Mouse (Mus musculus) hindbrain, embryonic 10.5 days (tissue): ENCODE results near the gene Gata2. TPM values are rescaled to one million over a fixed set of nuclear protein-coding genes. Genes with fewer than 3 reads are reported as not detected.

Experiments
- DNase-seq: peaks from one replicate; pipeline ENCODE4 v3.0.0-alpha.2; 2017; ENCODE audit warnings: low spot score
- H3K27ac ChIP-seq: fragments of 300-500 bp; sonication (generic); 2 replicates; pipeline ENCODE4 v1.5.1; 2016; ENCODE audit warnings: mild to moderate bottlenecking, moderate library complexity
- H3K27me3 ChIP-seq: fragments of 300-500 bp; sonication (generic); 2 replicates; pipeline ENCODE4 v1.6.1; 2016; ENCODE audit warnings: mild to moderate bottlenecking; ENCODE audit not compliant: poor library complexity, insufficient read depth, severe bottlenecking
- H3K36me3 ChIP-seq: fragments of 300-500 bp; sonication (generic); 2 replicates; pipeline ENCODE4 v1.6.1; 2016; ENCODE audit warnings: mild to moderate bottlenecking, moderate library complexity
- H3K4me1 ChIP-seq: fragments of 300-500 bp; sonication (generic); replicated peaks from 2 replicates; pipeline ENCODE4 v1.6.1; 2016; ENCODE audit warnings: mild to moderate bottlenecking
- H3K4me3 ChIP-seq: fragments of 300-500 bp; sonication (generic); 2 replicates; pipeline ENCODE4 v1.5.1; 2016; ENCODE audit warnings: mild to moderate bottlenecking, moderate library complexity
- H3K9me3 ChIP-seq: fragments of 300-500 bp; sonication (generic); 2 replicates; pipeline ENCODE4 v1.6.1; 2016; ENCODE audit warnings: mild to moderate bottlenecking, moderate library complexity
- WGBS: fragments of 180-500 bp; shearing (Covaris S2); methylation state at CpG from one replicate; pipeline ENCODE4 v1.1.7; 2016; 5-methylcytosine and 5-hydroxymethylcytosine counted together
- polyA plus RNA-seq: library from polyadenylated mRNA; unstranded; fragments of >200 nt; fragmentation: Nextera tagmentation; extraction: Ambion mirVana; gene quantifications from 2 replicates; pipeline ENCODE4 v1.2.1, GENCODE M21; 2016

Gata2 gene
- polyA plus RNA-seq, 1 experiment from 2014 or later = 20.0 TPM

DNA sequence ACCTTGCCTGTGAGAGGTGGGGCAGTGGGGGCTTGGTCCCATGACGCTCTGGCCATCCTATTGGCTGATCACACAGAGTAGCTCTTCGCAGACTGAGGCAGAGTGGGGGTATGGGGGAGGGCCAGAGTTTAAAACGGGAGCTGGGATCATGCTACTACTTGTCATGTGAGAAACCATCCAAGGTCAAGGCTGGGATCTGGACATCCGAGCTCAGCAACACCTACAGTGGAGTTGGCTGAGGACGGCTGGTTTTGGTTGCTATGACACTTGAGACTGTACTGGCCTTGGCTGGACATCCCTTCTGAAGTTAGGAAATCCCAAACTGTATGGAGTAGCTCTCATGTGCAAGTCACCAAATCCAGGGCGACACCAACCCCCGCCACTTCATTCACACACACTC is 38.1 kb downstream of the Gata2 start:
- Histone ChIP-seq H3K27ac (no peak overlapping the region), H3K4me3 (no peak overlapping the region), H3K4me1 (peaks cover 55% of the 10 kb centered on the region), H3K36me3 (no peaks in the 10 kb centered on the region), H3K27me3 (peaks cover 88% of the 10 kb centered on the region), H3K9me3 (no peaks in the 10 kb centered on the region)
- no peak for DNase-seq
- 82% methylated on average over 7 of the region's 7 CpGs for WGBS

GRCm38 (mm10) chr6:88232221-88232620 is 38.5 kb downstream of the Gata2 start:
- Histone ChIP-seq H3K27ac (no peak overlapping the region), H3K4me3 (no peak overlapping the region), H3K27me3 (peaks cover 92% of the 10 kb centered on the region), H3K9me3 (no peaks in the 10 kb centered on the region), H3K36me3 (no peaks in the 10 kb centered on the region), H3K4me1 (peaks cover 55% of the 10 kb centered on the region)
- DNase-seq = no peak
- 67% methylated on average over 6 of the region's 6 CpGs for WGBS

DNA sequence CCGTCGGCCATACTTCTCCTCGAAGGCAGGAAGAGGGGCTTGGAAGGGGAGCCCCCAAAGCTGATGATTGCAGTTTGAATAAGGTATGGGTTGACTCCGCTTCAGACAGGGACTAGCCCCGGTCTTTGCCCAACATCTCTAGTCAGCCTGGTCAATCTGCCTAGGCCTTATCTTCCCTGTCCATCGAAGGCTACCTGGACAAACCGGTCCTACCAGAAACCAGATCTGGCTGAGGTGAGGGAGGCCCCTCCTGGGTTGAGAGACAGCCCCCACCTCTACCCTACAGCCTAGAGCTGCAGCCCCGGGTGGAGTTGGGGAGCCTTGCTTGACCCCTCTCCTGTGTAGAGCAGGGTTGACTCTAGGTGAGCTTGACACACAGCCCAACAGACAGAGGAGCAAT is 40.3 kb downstream of the Gata2 start:
- no peak for DNase-seq
- Histone ChIP-seq H3K4me3 (no peak overlapping the region), H3K27me3 (peaks cover 95% of the 10 kb centered on the region), H3K27ac (peak overlapping the region; percentile 41), H3K4me1 (peaks cover 46% of the 10 kb centered on the region), H3K9me3 (no peaks in the 10 kb centered on the region), H3K36me3 (no peaks in the 10 kb centered on the region)
- 76% methylated on average over 8 of the region's 8 CpGs for WGBS

DNA sequence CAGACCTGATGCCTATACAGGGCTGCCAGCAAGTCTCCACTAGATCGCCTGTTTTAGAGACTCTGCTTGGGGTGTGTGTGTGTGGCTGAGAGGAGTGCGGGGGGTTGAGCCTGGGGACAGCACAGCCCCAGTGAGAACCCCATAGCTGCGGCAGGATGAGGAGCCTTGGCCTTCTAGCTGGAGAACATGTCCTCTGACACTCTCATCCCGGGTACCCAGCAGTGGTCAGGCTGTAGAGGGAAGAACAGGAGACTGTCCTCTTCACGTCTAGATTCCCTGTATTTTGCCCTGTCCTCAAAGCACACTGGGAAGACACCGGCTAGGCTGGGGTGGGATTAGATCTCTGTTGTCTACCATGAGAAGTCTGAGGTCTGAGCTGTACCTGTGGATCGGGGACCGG is 41.8 kb downstream of the Gata2 start:
- no peaks in the 10 kb centered on the region for H3K9me3 ChIP-seq
- DNase-seq = no peak
- H3K27me3 ChIP-seq = peaks cover 99% of the 10 kb centered on the region
- peak overlapping the region; percentile 47 for H3K4me3 ChIP-seq
- H3K27ac ChIP-seq = peak overlapping the region; percentile 86
- H3K36me3 ChIP-seq = no peaks in the 10 kb centered on the region
- WGBS = 22% methylated on average over 8 of the region's 8 CpGs
- H3K4me1 ChIP-seq = peaks cover 41% of the 10 kb centered on the region

GRCm38 (mm10) chr6:88235983-88236382 is 42.3 kb downstream of the Gata2 start:
- WGBS = 1% methylated on average over 17 of the region's 17 CpGs

DNA sequence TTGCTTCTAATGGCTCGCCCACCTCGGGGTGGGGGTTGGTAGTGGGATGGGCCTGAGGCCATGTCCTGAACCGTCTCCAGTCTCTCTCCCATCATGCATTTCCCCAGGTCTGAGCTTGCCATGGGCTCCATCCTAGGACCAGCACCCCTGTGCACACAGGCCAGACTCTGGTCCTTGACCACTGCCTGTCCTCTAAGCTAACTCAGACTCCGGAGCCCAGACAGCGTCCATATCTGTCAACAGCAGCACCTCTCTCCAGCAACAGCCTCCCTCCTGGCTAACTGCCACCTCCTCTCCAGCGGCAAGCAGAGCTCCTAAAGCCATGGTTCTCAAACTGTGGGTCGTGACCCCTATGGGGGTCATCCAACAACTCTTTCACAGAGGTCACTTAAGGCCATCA is 42.8 kb downstream of the Gata2 start:
- Histone ChIP-seq H3K4me3 (peak overlapping the region; percentile 47), H3K27ac (peak overlapping the region; percentile 86), H3K36me3 (no peaks in the 10 kb centered on the region), H3K9me3 (no peaks in the 10 kb centered on the region), H3K4me1 (peaks cover 47% of the 10 kb centered on the region), H3K27me3 (peaks cover 99% of the 10 kb centered on the region)
- 10% methylated on average over 7 of the region's 7 CpGs for WGBS
- no peak for DNase-seq

More at GRCm38 (mm10) chr6:88235983-88236382, 42.3 kb downstream of the Gata2 start:
- DNase-seq = peak; percentile 77
- Histone ChIP-seq H3K27ac (peak overlapping the region; percentile 86), H3K4me3 (peak overlapping the region; percentile 47), H3K27me3 (peaks cover 99% of the 10 kb centered on the region), H3K4me1 (peaks cover 43% of the 10 kb centered on the region), H3K36me3 (no peaks in the 10 kb centered on the region), H3K9me3 (no peaks in the 10 kb centered on the region)

DNA sequence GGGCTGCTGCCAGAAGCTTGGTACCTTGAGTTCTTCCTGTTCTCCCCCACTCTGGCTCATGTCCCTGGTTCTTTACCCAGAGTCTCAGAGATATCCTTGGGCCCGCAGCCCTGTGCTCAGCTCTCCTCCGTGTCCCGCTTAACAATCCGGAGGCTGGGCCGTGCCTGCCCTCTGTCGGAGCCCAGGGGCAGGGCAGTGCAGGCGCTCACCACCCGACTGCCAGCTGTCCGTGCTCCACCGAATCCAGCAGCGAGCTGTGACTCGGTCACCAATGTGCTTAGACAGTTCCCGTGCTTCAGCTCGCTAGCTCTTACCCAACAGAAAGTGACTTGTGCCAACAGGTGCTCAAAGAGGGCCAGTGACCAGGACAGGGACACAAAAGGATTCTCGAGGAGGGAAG is 48.9 kb downstream of the Gata2 start:
- peak overlapping the region; percentile 14; the same call in 1 of the 2 replicates for H3K4me3 ChIP-seq

GRCm38 (mm10) chr6:88249231-88249630 is 55.5 kb downstream of the Gata2 start:
- WGBS = 93% methylated on average over 1 of the region's 1 CpGs
- DNase-seq = no peak
- no peak overlapping the region for H3K4me3 ChIP-seq

More for the DNA sequence above, 48.9 kb downstream of the Gata2 start:
- DNase-seq = peak; percentile 81
- Histone ChIP-seq H3K9me3 (no peaks in the 10 kb centered on the region), H3K4me1 (peaks cover 27% of the 10 kb centered on the region), H3K27me3 (peaks cover 73% of the 10 kb centered on the region), H3K36me3 (no peaks in the 10 kb centered on the region), H3K27ac (no peak overlapping the region)
- 2% methylated on average over 15 of the region's 15 CpGs for WGBS

GRCm38 (mm10) chr6:88251396-88251795 is 57.7 kb downstream of the Gata2 start:
- H3K4me1 ChIP-seq = 0 out of 2 replicates have a peak, but pooled peaks cover 4% of the 10 kb centered on the region
- no peaks in the 10 kb centered on the region for H3K27me3 ChIP-seq
- no peak for DNase-seq
- no peaks in the 10 kb centered on the region for H3K9me3 ChIP-seq
- WGBS = 85% methylated on average over 1 of the region's 1 CpGs
- no peak overlapping the region for H3K4me3 ChIP-seq
- no peak overlapping the region for H3K27ac ChIP-seq
- H3K36me3 ChIP-seq = peaks cover 8% of the 10 kb centered on the region

More at GRCm38 (mm10) chr6:88249231-88249630, 55.5 kb downstream of the Gata2 start:
- peaks cover 8% of the 10 kb centered on the region; the same call in 1 of the 2 replicates for H3K27me3 ChIP-seq
- no peak overlapping the region for H3K27ac ChIP-seq
- peaks cover 6% of the 10 kb centered on the region; the same call in 1 of the 2 replicates for H3K4me1 ChIP-seq
- no peaks in the 10 kb centered on the region for H3K36me3 ChIP-seq
- no peaks in the 10 kb centered on the region for H3K9me3 ChIP-seq

GRCm38 (mm10) chr6:88251798-88252478 is 58.2 kb downstream of the Gata2 start:
- Histone ChIP-seq H3K36me3 (peaks cover 13% of the 10 kb centered on the region), H3K4me3 (no peak overlapping the region), H3K9me3 (no peaks in the 10 kb centered on the region), H3K27me3 (no peaks in the 10 kb centered on the region), H3K4me1 (0 out of 2 replicates have a peak, but pooled peaks cover 2% of the 10 kb centered on the region), H3K27ac (no peak overlapping the region)
- 78% methylated on average over 7 of the region's 7 CpGs for WGBS
- DNase-seq = no peak

DNA sequence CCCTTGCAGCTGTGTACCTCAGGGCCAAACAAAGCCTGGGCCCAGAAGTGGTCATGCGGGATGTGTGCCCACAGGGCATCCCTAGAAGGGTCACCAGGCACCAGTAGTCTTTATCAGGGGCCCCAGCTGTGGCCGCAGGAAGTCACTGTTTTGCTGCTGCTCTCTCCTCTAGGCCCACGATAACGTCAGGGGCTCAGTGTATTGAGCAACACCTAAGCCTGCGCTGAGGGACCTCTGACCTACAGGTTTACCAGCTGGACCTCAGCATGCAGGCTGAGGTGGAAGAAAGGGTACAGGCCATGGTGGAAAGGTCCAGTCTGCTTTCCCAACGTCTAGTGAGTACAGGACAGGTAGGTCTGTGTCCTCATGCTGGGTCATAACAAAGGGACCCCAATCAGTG is 60.4 kb downstream of the Gata2 start:
- Histone ChIP-seq H3K4me3 (no peak overlapping the region), H3K27ac (0 out of 2 replicates have a peak overlapping the region, but pooled peaks have one; percentile 12), H3K27me3 (no peaks in the 10 kb centered on the region), H3K36me3 (peaks cover 20% of the 10 kb centered on the region), H3K4me1 (0 out of 2 replicates have a peak, but pooled peaks cover 2% of the 10 kb centered on the region), H3K9me3 (no peaks in the 10 kb centered on the region)
- no peak for DNase-seq
- WGBS = 85% methylated on average over 6 of the region's 6 CpGs

GRCm38 (mm10) chr6:88255435-88255834 is 61.7 kb downstream of the Gata2 start:
- Histone ChIP-seq H3K9me3 (no peaks in the 10 kb centered on the region), H3K27ac (no peak overlapping the region), H3K27me3 (no peaks in the 10 kb centered on the region), H3K4me1 (0 out of 2 replicates have a peak, but pooled peaks cover 2% of the 10 kb centered on the region), H3K36me3 (peaks cover 20% of the 10 kb centered on the region), H3K4me3 (no peak overlapping the region)
- DNase-seq = no peak
- WGBS = 81% methylated on average over 4 of the region's 4 CpGs
